ENCODE assay signal across 7 mouse cellular contexts in the genomic region with DNA sequence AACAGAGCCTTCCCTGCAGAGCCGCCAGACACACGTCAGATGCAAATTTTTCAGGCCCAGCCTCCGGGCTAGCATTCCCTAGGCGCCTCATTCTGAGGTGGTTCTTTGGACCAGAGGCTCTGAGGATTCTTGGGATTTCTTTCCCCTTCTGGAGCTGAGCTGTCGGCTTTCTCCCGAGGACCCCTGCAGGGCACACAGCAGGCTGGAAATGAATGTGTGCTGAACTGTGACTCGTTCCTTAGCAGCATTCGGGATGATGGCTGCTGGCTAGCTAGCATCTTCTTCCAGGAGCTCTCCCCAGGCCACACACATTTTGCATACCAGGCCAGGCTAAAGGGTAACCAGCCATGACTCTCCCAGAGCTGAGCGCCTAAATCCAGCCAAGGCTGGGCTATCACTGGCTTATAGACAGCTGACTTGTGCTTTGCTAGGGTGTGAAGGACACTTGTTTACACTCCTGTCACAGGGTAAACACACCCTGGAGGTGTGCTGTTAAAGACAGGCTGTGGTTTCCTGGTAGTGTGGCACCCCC. TPM values are rescaled to one million over a fixed set of nuclear protein-coding genes. Genes with fewer than 3 reads are reported as not detected.
DNase-seq lines count a peak whose midpoint lies in the region; ATAC-seq and TF ChIP-seq lines count a peak whose summit lies in the region.

No protein-coding gene starts in this region.

- ATAC-seq in hindbrain, postnatal 0 days: peak; percentile 52; the same call in 1 of the 2 replicates
- no peak for ATAC-seq in liver, postnatal 0 days

- H3K9ac ChIP-seq in hindbrain, postnatal 0 days (replicated peaks; ENCODE audit: low read length): no peak overlapping the region
- 0 out of 2 replicates have a peak overlapping the region, but pooled peaks have one; percentile 12 for H3K9ac ChIP-seq in liver, postnatal 0 days (replicated peaks)

- H3K36me3 ChIP-seq in E14TG2a.4 (ENCODE audit: insufficient read depth, low read length): no peaks in the 10 kb centered on the region
- no peaks in the 10 kb centered on the region for H3K36me3 ChIP-seq in hindbrain, postnatal 0 days (ENCODE audit: insufficient read depth, low read length)
- no peaks in the 10 kb centered on the region for H3K36me3 ChIP-seq in liver, postnatal 0 days (replicated peaks; ENCODE audit: insufficient read depth, low read length)

- no peak for TF ChIP-seq EP300 in liver, postnatal 0 days (IDR thresholded peaks at IDR 0.05; ENCODE audit: low read depth)

- no peak for TF ChIP-seq CTCF in E14TG2a.4 (conservative IDR thresholded peaks at IDR 0.05; ENCODE audit: low read length)
- no peak for TF ChIP-seq CTCF in hindbrain, postnatal 0 days (IDR thresholded peaks at IDR 0.05; ENCODE audit: low read depth)
- no peak for TF ChIP-seq CTCF in liver, postnatal 0 days (IDR thresholded peaks at IDR 0.05; ENCODE audit: low read depth)
- no peak for TF ChIP-seq CTCF in layer of hippocampus, adult 2 months (conservative IDR thresholded peaks at IDR 0.05)

- H3K27ac ChIP-seq in hindbrain, postnatal 0 days: peak overlapping the region; percentile 32; the same call in 1 of the 2 replicates
- peak overlapping the region; percentile 79 for H3K27ac ChIP-seq in liver, postnatal 0 days (ENCODE audit: low read depth)
- no peak overlapping the region for H3K27ac ChIP-seq in layer of hippocampus, adult 2 months

- WGBS in hindbrain, postnatal 0 days: 12% methylated on average over 9 of the region's 9 CpGs
- WGBS in liver, postnatal 0 days (ENCODE audit: insufficient replicate concordance): 50% methylated on average over 9 of the region's 9 CpGs

- no peak overlapping the region for H3K4me2 ChIP-seq in hindbrain, postnatal 0 days (ENCODE audit: low read depth, low read length)
- no peak overlapping the region for H3K4me2 ChIP-seq in liver, postnatal 0 days (ENCODE audit: low read depth, low read length)

- DNase-seq in ES-CJ7 (ENCODE audit: low read depth, low spot score): peak; percentile 80
- DNase-seq in hindbrain, postnatal 0 days (ENCODE audit: low spot score): peak; percentile 28
- DNase-seq in liver, postnatal 0 days: no peak
- DNase-seq in layer of hippocampus, adult 2 months (ENCODE audit: low spot score in 2 of 2): no peak
- no peak for DNase-seq in adrenal gland, postnatal 25 days
- no peak for DNase-seq in adrenal gland, adult 8-10 months

- peak overlapping the region; percentile 37; the same call in 1 of the 2 replicates for H3K4me3 ChIP-seq in E14TG2a.4 (replicated peaks; ENCODE audit: low read length)
- H3K4me3 ChIP-seq in hindbrain, postnatal 0 days (ENCODE audit: low read length): no peak overlapping the region
- no peak overlapping the region for H3K4me3 ChIP-seq in liver, postnatal 0 days (ENCODE audit: low read depth, low read length)
- no peak overlapping the region for H3K4me3 ChIP-seq in layer of hippocampus, adult 2 months

- H3K4me1 ChIP-seq in E14TG2a.4 (replicated peaks; ENCODE audit: low read depth, low read length): peaks cover 69% of the 10 kb centered on the region
- H3K4me1 ChIP-seq in hindbrain, postnatal 0 days (ENCODE audit: insufficient read depth, low read length): peaks cover 6% of the 10 kb centered on the region; the same call in 1 of the 2 replicates
- H3K4me1 ChIP-seq in liver, postnatal 0 days (ENCODE audit: insufficient read depth): peaks cover 66% of the 10 kb centered on the region

- H3K9me3 ChIP-seq in E14TG2a.4 (ENCODE audit: low read length): no peaks in the 10 kb centered on the region
- no peaks in the 10 kb centered on the region for H3K9me3 ChIP-seq in hindbrain, postnatal 0 days (ENCODE audit: low read length)
- no peaks in the 10 kb centered on the region for H3K9me3 ChIP-seq in liver, postnatal 0 days (ENCODE audit: low read length)

- peaks cover 30% of the 10 kb centered on the region for H3K27me3 ChIP-seq in E14TG2a.4 (ENCODE audit: insufficient read depth, low read length)
- peaks cover 8% of the 10 kb centered on the region for H3K27me3 ChIP-seq in hindbrain, postnatal 0 days (ENCODE audit: insufficient read depth, low read length)
- no peaks in the 10 kb centered on the region for H3K27me3 ChIP-seq in liver, postnatal 0 days (ENCODE audit: insufficient read depth, low read length)

RNA-seq across cellular contexts. Expression of gene 1700001C19Rik, which starts 3.2 kb away (rescaled TPM):
- 1.7 TPM in 1 of 2 replicates, not detected in the other for total RNA-seq in hindbrain, postnatal 0 days (2014; rRNA removed)
- 0.45 and 0.81 TPM in 2 replicates for polyA plus RNA-seq in hindbrain, postnatal 0 days (2015; fragmentation: Nextera tagmentation; extraction: Ambion mirVana)
- polyA plus RNA-seq in liver, postnatal 0 days (2015; fragmentation: Nextera tagmentation; extraction: Ambion mirVana): 7.5 and 7.8 TPM in 2 replicates
- not detected for total RNA-seq in layer of hippocampus, adult 2 months (2021)
- total RNA-seq in adrenal gland, postnatal 25 days (2021): not detected in 2 replicates
- under 1 TPM in 2 of 4 experiments, not detected in 2; 0.17 to 0.35 TPM for total RNA-seq in adrenal gland, adult 8-10 months (2022)

RNA-seq across cellular contexts. Expression of gene AI661453, which starts 4.0 kb away (rescaled TPM):
- 0.52 and 2.7 TPM in 2 replicates for total RNA-seq in hindbrain, postnatal 0 days (2014; rRNA removed)
- 0.14 and 0.15 TPM in 2 replicates for polyA plus RNA-seq in hindbrain, postnatal 0 days (2015; fragmentation: Nextera tagmentation; extraction: Ambion mirVana)
- 1.0 and 1.6 TPM in 2 replicates for polyA plus RNA-seq in liver, postnatal 0 days (2015; fragmentation: Nextera tagmentation; extraction: Ambion mirVana)
- total RNA-seq in layer of hippocampus, adult 2 months (2021): under 1 TPM; 0.44 to 0.74 TPM
- 0.73 and 0.86 TPM in 2 replicates for total RNA-seq in adrenal gland, postnatal 25 days (2021)
- total RNA-seq in adrenal gland, adult 8-10 months (2022): 1 to 10 TPM in 2 of 4 experiments, under 1 TPM in 2; 0.83 to 1.2 (median 0.99) TPM

RNA-seq across cellular contexts. Expression of gene Guca1a, which starts 40.0 kb away (rescaled TPM):
- 0.78 TPM in 1 of 2 replicates, not detected in the other for total RNA-seq in hindbrain, postnatal 0 days (2014; rRNA removed)
- 0.69 and 1.4 TPM in 2 replicates for polyA plus RNA-seq in hindbrain, postnatal 0 days (2015; fragmentation: Nextera tagmentation; extraction: Ambion mirVana)
- polyA plus RNA-seq in liver, postnatal 0 days (2015; fragmentation: Nextera tagmentation; extraction: Ambion mirVana): 1.5 TPM in 2 replicates
- total RNA-seq in layer of hippocampus, adult 2 months (2021): under 1 TPM; 0.44 to 0.71 TPM
- total RNA-seq in adrenal gland, postnatal 25 days (2021): 2.2 TPM in 1 of 2 replicates, not detected in the other
- total RNA-seq in adrenal gland, adult 8-10 months (2022): 1 to 10 TPM; 3.0 to 4.5 (median 3.4) TPM

RNA-seq across cellular contexts. Expression of gene Guca1b, which starts 55.2 kb away (rescaled TPM):
- not detected in 2 replicates for total RNA-seq in hindbrain, postnatal 0 days (2014; rRNA removed)
- 0.14 and 0.42 TPM in 2 replicates for polyA plus RNA-seq in hindbrain, postnatal 0 days (2015; fragmentation: Nextera tagmentation; extraction: Ambion mirVana)
- 0.11 and 0.13 TPM in 2 replicates for polyA plus RNA-seq in liver, postnatal 0 days (2015; fragmentation: Nextera tagmentation; extraction: Ambion mirVana)
- 1 to 10 TPM; 1.7 to 2.2 TPM for total RNA-seq in layer of hippocampus, adult 2 months (2021)
- total RNA-seq in adrenal gland, postnatal 25 days (2021): 1.6 and 3.2 TPM in 2 replicates
- total RNA-seq in adrenal gland, adult 8-10 months (2022): 1 to 10 TPM; 1.6 to 2.9 (median 2.1) TPM

Comparison
In these comparisons a context has a peak if more than half of its experiments do, and no peak if none do; other contexts are left out.
1. DNase-seq: peak in ES-CJ7 (single experiment) and hindbrain, postnatal 0 days (single experiment); none in liver, postnatal 0 days (single experiment), layer of hippocampus, adult 2 months (0 of 2), adrenal gland, postnatal 25 days (single experiment) and adrenal gland, adult 8-10 months (single experiment).